Mouse (Mus musculus) ES-E14 (cell line): ENCODE data around the gene Gm10447. TPM values are rescaled to one million over a fixed set of nuclear protein-coding genes. Genes with fewer than 3 reads are reported as not detected.

Experiments used
- DNase-seq: peaks from one replicate; pipeline ENCODE4 v3.0.0-alpha.2; 2013; ENCODE audit warnings: low read depth, low spot score
- H3K27ac ChIP-seq: 2 replicates; pipeline ENCODE4 v1.5.1; 2012; ENCODE audit warnings: low read depth, mild to moderate bottlenecking, low read length, moderate library complexity, mixed read lengths; ENCODE audit not compliant: poor library complexity, insufficient read depth, severe bottlenecking
- H3K36me3 ChIP-seq: 2 replicates; pipeline ENCODE4 v1.6.1; 2012; ENCODE audit warnings: mild to moderate bottlenecking, low read length, moderate library complexity, mixed read lengths; ENCODE audit not compliant: control insufficient read depth, poor library complexity, insufficient read depth, severe bottlenecking
- H3K4me1 ChIP-seq, 2 experiments: fragments of 150-350 bp in 1 of 2; sonication (generic) in 1 of 2; 2 replicates each; pipeline ENCODE4 v1.6.1; 2012; ENCODE audit warnings: low read length in 2 of 2, mild to moderate bottlenecking in 1 of 2, mixed read lengths in 1 of 2; ENCODE audit not compliant: control insufficient read depth in 2 of 2, insufficient read depth in 2 of 2, poor library complexity in 1 of 2
- H3K4me3 ChIP-seq, 2 experiments: fragments of 150-350 bp in 1 of 2; sonication (generic) in 1 of 2; 2 replicates each; pipeline ENCODE4 v1.5.1; 2012; ENCODE audit warnings: low read length in 2 of 2, low read depth in 1 of 2, mild to moderate bottlenecking in 1 of 2, mixed read lengths in 1 of 2; ENCODE audit not compliant: insufficient read depth in 1 of 2, poor library complexity in 1 of 2, severe bottlenecking in 1 of 2
- H3K9ac ChIP-seq: 2 replicates; pipeline ENCODE4 v1.6.1; 2012; ENCODE audit warnings: low read depth, mild to moderate bottlenecking, low read length, mixed read lengths; ENCODE audit not compliant: poor library complexity, insufficient read depth, severe bottlenecking
- H3K9me3 ChIP-seq: fragments of 150-350 bp; sonication (generic); 2 replicates; pipeline ENCODE4 v1.6.1; 2012; ENCODE audit warnings: low read depth, mild to moderate bottlenecking, low read length; ENCODE audit not compliant: control insufficient read depth, insufficient read depth
- CHD2 ChIP-seq: IDR thresholded peaks from 2 replicates; pipeline ENCODE4 v1.6.1; 2014; ENCODE audit warnings: mild to moderate bottlenecking, low read depth, low read length, inconsistent platforms
- HCFC1 ChIP-seq: IDR thresholded peaks from 2 replicates; pipeline ENCODE4 v1.6.1; 2012; ENCODE audit warnings: low read length, inconsistent platforms, borderline replicate concordance; ENCODE audit not compliant: insufficient read depth
- MAFK ChIP-seq: IDR thresholded peaks from 2 replicates; pipeline ENCODE4 v1.6.1; 2014; ENCODE audit warnings: mild to moderate bottlenecking, low read depth, low read length, inconsistent platforms; ENCODE audit not compliant: insufficient read depth
- ZC3H11A ChIP-seq: IDR thresholded peaks from 2 replicates; pipeline ENCODE4 v1.6.1; 2012; ENCODE audit warnings: low read depth, mild to moderate bottlenecking, inconsistent platforms, low read length, borderline replicate concordance
- ZNF384 ChIP-seq: IDR thresholded peaks from 2 replicates; pipeline ENCODE4 v1.6.1; 2012; ENCODE audit warnings: low read depth, low read length, inconsistent platforms
- in situ Hi-C, 2 experiments: fragments of 600-800 bp; cut with MboI; formaldehyde crosslinking; loops; one replicate each; pipeline ENCODE4 v1.15.1; 2025; ENCODE audit warnings: low sequenced_read_pairs in 2 of 2, inconsistent platforms in 1 of 2; ENCODE audit not compliant: unreplicated experiment in 2 of 2
- total RNA-seq: library from RNA; depleted of rRNA; stranded (reverse); fragments of 300-350 nt; gene quantifications from 2 replicates; pipeline ENCODE4 v1.2.3, GENCODE M21; 2012

Gene Gm10447
- total RNA-seq, 1 experiment = not detected

GRCm38 (mm10) chr11:53477833-53478232 lies 20.9 kb upstream of the Gm10447 start:
- TF ChIP-seq HCFC1 (no peak), MAFK (no peak), CHD2 (no peak), ZC3H11A (no peak), ZNF384 (no peak)
- Histone ChIP-seq H3K4me1 (peaks cover 0 to 2% of the 10 kb centered on the region in 2 experiments; a peak in 1 of 4 replicates), H3K9ac (no peak overlapping the region), H3K27ac (no peak overlapping the region), H3K4me3 (no peak overlapping the region), H3K9me3 (no peaks in the 10 kb centered on the region), H3K36me3 (no peaks in the 10 kb centered on the region)
- in situ Hi-C loops = no loop called here
- no peak for DNase-seq

- Histone ChIP-seq H3K27ac (no peak overlapping the region), H3K36me3 (no peaks in the 10 kb centered on the region), H3K9me3 (no peaks in the 10 kb centered on the region), H3K4me3 (no peak overlapping the region), H3K4me1 (peaks cover 0 to 2% of the 10 kb centered on the region in 2 experiments; a peak in 1 of 4 replicates), H3K9ac (no peak overlapping the region)
- in situ Hi-C loops = no loop called here
- TF ChIP-seq ZNF384 (no peak), ZC3H11A (no peak), CHD2 (no peak), MAFK (no peak), HCFC1 (no peak)
- DNase-seq = no peak
Measured at GRCm38 (mm10) chr11:53475620-53476019, 18.7 kb upstream of the Gm10447 start.

- Histone ChIP-seq H3K4me1 (no peaks in the 10 kb centered on the region), H3K9me3 (no peaks in the 10 kb centered on the region), H3K36me3 (no peaks in the 10 kb centered on the region), H3K4me3 (no peak overlapping the region), H3K27ac (no peak overlapping the region), H3K9ac (no peak overlapping the region)
- TF ChIP-seq MAFK = no peak
- TF ChIP-seq ZC3H11A = no peak
- no peak for TF ChIP-seq ZNF384
- no peak for TF ChIP-seq HCFC1
- TF ChIP-seq CHD2 = no peak
- DNase-seq = no peak
- in situ Hi-C loops = no loop called here
Measured at GRCm38 (mm10) chr11:53472709-53473108, 15.8 kb upstream of the Gm10447 start.

GRCm38 (mm10) chr11:53469968-53470695 lies 13.2 kb upstream of the Gm10447 start, which contains the start of gene Gm9837:
Gene Gm9837, minus strand, starts transcription at chr11:53470479.
- Histone ChIP-seq H3K27ac (no peak within 1 kb of the TSS), H3K36me3 (no peaks in the 10 kb centered on the region), H3K4me3 (no peak within 1 kb of the TSS), H3K9ac (no peak within 1 kb of the TSS), H3K4me1 (peaks cover 3 to 5% of the 10 kb centered on the region in 2 experiments; a peak in 3 of 4 replicates), H3K9me3 (no peaks in the 10 kb centered on the region)
- in situ Hi-C loops = no loop called here
- peak; percentile 81 for DNase-seq
- no peak for TF ChIP-seq ZNF384
- no peak for TF ChIP-seq MAFK
- 0 out of 2 replicates have a peak, but pooled peaks have one; percentile 12 for TF ChIP-seq ZC3H11A
